ENCODE assay signal across 8 mouse cellular contexts in the genomic region with DNA sequence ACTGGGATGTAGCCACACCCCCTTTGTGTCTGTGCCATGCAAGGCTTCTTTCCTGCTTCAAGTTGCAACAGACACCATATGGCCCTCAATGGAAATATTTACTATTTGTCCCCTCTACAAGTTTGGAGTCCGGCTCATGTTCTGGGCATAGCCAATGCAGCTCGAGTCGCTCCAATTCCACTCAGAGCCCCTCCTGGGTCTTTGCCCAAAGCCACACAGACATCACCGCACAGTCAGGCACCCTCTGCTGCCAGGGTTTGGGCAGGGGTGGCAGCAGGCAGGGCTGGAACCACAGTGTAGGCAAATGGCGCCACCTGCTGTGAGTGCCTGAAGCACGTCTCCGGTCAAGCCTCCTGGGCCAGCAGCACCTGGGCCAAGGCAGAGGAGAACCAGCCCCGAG. TPM values are rescaled to one million over a fixed set of nuclear protein-coding genes. Genes with fewer than 3 reads are reported as not detected.
DNase-seq lines count a peak whose midpoint lies in the region; TF ChIP-seq lines count a peak whose summit lies in the region.

No protein-coding gene starts in this region.

- 3% methylated on average over 8 of the region's 8 CpGs for WGBS in cerebellum, adult 2 months
- 30% methylated on average over 8 of the region's 8 CpGs for WGBS in midbrain, embryonic 10.5 days

- no peak overlapping the region for H3K27ac ChIP-seq in cerebellum, adult 2 months (ENCODE audit: insufficient read depth, low read length)
- H3K27ac ChIP-seq in midbrain, embryonic 10.5 days (replicated peaks), result peak overlapping the region; percentile 68

- H3K27me3 ChIP-seq in cerebellum, adult 2 months (ENCODE audit: control insufficient read depth, insufficient read depth, low read length), result no peaks in the 10 kb centered on the region
- H3K27me3 ChIP-seq in midbrain, embryonic 10.5 days (ENCODE audit: low read depth, poor library complexity, severe bottlenecking), result peaks cover 32% of the 10 kb centered on the region

- H3K36me3 ChIP-seq in midbrain, embryonic 10.5 days, result peaks cover 28% of the 10 kb centered on the region

- intact Hi-C loops in left cerebral cortex, postnatal 14 days (cut with DNase I), result loop anchor here (2.0 to 5.0 kb wide), 2 partner anchors 44 to 201 kb away; partner anchors contain the start of gene Cdh22

- no peak for TF ChIP-seq POLR2A in cerebellum, adult 2 months (IDR thresholded peaks at IDR 0.05; ENCODE audit: borderline replicate concordance, insufficient read depth, low read length)

- TF ChIP-seq CTCF in cerebellum, adult 2 months (IDR thresholded peaks at IDR 0.05; ENCODE audit: borderline replicate concordance, insufficient read depth, low read depth, low read length), result peak; percentile 93

- H3K9me3 ChIP-seq in midbrain, embryonic 10.5 days (replicated peaks), result no peaks in the 10 kb centered on the region

- H3K4me3 ChIP-seq in cerebellum, adult 2 months (replicated peaks; ENCODE audit: insufficient read depth, low read depth, low read length), result no peak overlapping the region
- no peak overlapping the region for H3K4me3 ChIP-seq in midbrain, embryonic 10.5 days

- DNase-seq in T-cell, adult 2 months (ENCODE audit: low spot score), result peak; percentile 28
- DNase-seq in cerebellum, adult 2 months, result peak; percentile 90 to 92
- DNase-seq in forelimb bud, embryonic 11.5 days (ENCODE audit: low read depth, low spot score), result peak; percentile 31
- DNase-seq in induced T-regulatory cell, adult 2 months (ENCODE audit: low read depth), result peak; percentile 32
- peak; percentile 78 to 83 for DNase-seq in left cerebral cortex, postnatal 14 days (ENCODE audit: low spot score in 2 of 2)
- peak; percentile 71 for DNase-seq in midbrain, embryonic 10.5 days (ENCODE audit: low spot score)
- DNase-seq in right cerebral cortex, postnatal 4 days, result peak; percentile 85
- no peak for DNase-seq in c-Kit-positive CD71-positive TER-119-positive erythroid progenitor cells, embryonic 14.5 days (ENCODE audit: low spot score)

- H3K4me1 ChIP-seq in cerebellum, adult 2 months (ENCODE audit: control insufficient read depth, insufficient read depth, low read length), result peaks cover 36% of the 10 kb centered on the region
- peaks cover 68% of the 10 kb centered on the region for H3K4me1 ChIP-seq in midbrain, embryonic 10.5 days

RNA-seq across cellular contexts. Expression of gene Slc35c2, which starts 11.8 kb away (rescaled TPM):
- polyA plus RNA-seq in cerebellum, adult 2 months (2012; rRNA removed), result 78.2 and 84.0 TPM in 2 replicates
- 10 to 100 TPM; 52.1 to 55.1 TPM for total RNA-seq in left cerebral cortex, postnatal 14 days (2021)
- 72.8 and 73.0 TPM in 2 replicates for polyA plus RNA-seq in midbrain, embryonic 10.5 days (2016; fragmentation: Nextera tagmentation; extraction: Ambion mirVana)

RNA-seq across cellular contexts. Expression of gene Cdh22, which starts 41.2 kb away (rescaled TPM):
- polyA plus RNA-seq in cerebellum, adult 2 months (2012; rRNA removed), result 51.9 and 56.3 TPM in 2 replicates
- 10 to 100 TPM; 33.8 TPM for total RNA-seq in left cerebral cortex, postnatal 14 days (2021)
- 3.9 and 7.1 TPM in 2 replicates for polyA plus RNA-seq in midbrain, embryonic 10.5 days (2016; fragmentation: Nextera tagmentation; extraction: Ambion mirVana)

RNA-seq across cellular contexts. Expression of gene Elmo2, which starts 50.5 kb away (rescaled TPM):
- 187 and 208 TPM in 2 replicates for polyA plus RNA-seq in cerebellum, adult 2 months (2012; rRNA removed)
- total RNA-seq in left cerebral cortex, postnatal 14 days (2021), result 100 to 1,000 TPM; 137 to 156 TPM
- polyA plus RNA-seq in midbrain, embryonic 10.5 days (2016; fragmentation: Nextera tagmentation; extraction: Ambion mirVana), result 81.7 and 90.0 TPM in 2 replicates
